Mouse (Mus musculus): Measurements from ENCODE around the gene Creb1.
A peak's percentile ranks its signal among the peaks of the same experiment; 100 is the strongest.
"Not testable (repeated sequence)": the region's sequence is repeated elsewhere in the genome, so short reads cannot be mapped to it uniquely, and the experiment has no call there.

Gene Creb1

GRCm38 (mm10) chr1:64618226-64618625, 85.8 kb downstream of the Creb1 start:
- no peak for DNase-seq (ENCODE audit: low spot score)

DNA sequence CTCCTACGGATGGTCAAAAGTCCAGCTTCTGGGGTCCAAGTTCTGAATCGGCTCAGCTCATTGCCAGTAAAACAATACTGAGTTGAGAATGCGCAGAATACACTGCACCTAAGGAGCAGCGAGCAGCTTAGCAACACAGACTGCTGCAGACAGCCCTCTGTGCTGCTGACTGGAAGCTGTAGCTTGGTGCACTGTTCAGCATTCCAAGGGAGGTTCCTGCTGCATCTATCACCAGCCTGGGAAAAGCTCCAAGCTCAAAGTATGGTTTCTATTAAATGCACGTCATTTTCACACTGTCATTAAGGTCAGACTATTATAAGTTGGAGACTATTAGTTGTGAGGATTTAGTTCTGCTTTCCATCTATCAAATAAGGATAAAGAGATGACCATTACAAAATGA, 88.7 kb downstream of the Creb1 start:
- DNase-seq (ENCODE audit: low spot score), result no peak

DNA sequence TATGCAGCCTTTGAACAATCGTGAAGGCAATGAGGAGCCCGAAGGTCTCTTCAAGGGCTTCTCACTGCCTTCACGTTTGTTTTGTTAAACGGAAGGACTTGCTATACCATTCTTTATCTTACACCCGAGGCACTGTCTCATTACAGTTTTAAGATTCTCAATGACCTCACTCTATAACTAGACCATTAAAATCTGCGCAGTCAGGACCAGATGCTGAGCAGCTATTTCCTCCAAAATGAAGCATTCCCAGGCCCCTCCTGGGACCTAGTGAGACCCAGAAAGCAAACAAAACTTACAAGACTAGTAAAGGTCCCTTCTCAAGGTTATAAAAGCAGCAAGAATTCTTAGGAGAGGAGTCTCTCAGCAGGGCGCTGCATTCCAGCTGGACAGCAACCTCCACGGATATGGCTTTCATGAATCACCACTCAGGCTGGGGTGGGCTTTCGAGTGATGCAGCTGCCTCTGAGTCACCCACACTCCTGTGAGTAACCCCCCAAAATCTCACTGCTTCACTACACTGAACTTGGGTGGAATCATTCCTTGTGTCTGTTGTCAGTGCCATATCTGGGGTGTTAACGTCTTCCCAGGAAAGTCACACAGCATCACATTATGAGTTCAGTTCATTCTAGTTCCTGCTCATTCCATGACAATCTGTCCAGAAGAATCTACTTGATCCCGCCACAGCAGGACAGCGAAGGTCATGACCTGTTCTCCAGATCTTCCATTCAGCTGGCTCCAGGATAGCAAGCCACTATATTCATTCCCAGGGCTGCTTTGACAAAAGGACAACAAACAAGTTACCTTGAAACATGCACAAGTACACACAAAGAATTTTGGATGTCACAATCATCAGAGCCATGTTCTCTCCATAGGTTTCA, 91.4 kb downstream of the Creb1 start:
- DNase-seq (ENCODE audit: low spot score), result no peak

DNA sequence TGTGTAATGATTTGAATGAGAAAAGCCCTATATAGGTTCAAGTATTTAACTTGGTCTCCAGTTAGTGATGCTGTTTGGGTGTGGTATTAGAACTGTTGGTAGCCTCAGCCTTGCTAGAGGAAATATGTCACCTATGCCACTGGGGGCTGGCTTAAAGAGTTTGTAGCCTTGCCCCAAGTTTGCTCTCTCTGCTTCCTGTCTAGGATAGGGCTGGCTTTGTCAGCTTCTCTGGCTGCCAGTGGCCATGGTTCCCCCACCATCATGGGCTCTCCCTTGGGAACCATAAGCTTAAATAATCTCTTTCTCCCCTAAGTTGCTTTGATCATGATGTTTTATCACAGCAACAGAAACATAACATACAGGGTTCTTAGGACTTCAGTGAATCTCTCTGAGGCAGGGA, 92.8 kb downstream of the Creb1 start:
- no peak for DNase-seq (ENCODE audit: low spot score)

DNA sequence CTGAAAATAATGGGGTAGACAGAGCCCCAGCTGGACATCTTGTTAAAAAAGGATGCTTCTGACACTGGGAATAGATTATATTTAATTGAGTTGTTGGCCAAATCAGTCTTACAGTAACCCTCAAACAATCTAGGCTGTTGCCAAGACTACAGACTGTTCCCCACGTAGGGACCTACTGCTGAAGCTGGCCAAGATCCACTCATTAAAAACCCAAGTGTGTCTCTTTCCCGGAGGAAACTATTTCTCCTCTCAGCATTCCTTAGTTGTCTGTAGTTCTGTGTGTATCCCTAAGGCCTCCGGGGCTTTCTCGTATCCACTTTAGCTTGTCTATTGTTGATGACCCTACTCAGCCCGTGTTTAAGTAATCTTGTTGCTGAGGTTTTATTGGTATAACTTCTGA, 99.1 kb downstream of the Creb1 start:
- DNase-seq (ENCODE audit: low spot score), result no peak

- DNase-seq (ENCODE audit: low spot score), result no peak
These were observed 100.8 kb downstream of the Creb1 start for GRCm38 (mm10) chr1:64633237-64633636.

DNA sequence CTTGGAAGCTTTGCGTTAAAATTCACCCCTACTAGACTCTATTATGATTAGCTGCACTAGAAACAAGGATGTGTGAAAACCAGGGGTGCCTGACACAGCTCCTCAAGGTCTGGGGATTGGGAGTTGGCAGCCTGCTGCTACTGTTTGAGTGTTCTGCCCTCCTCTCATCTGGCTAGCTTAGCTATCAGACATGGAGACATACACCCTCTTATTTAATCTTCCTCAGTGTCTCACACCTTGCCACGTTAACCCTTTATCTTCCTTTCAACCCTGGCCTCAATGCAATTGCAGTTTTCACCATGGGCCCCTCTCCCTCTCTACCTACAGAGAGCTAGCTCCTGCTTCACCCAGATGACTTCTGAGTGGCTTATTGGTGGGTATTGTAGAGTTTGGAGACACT, 103.2 kb downstream of the Creb1 start:
- no peak for DNase-seq (ENCODE audit: low spot score)

- no peak for DNase-seq (ENCODE audit: low spot score)
These were observed 106.8 kb downstream of the Creb1 start for GRCm38 (mm10) chr1:64639279-64639678.

DNA sequence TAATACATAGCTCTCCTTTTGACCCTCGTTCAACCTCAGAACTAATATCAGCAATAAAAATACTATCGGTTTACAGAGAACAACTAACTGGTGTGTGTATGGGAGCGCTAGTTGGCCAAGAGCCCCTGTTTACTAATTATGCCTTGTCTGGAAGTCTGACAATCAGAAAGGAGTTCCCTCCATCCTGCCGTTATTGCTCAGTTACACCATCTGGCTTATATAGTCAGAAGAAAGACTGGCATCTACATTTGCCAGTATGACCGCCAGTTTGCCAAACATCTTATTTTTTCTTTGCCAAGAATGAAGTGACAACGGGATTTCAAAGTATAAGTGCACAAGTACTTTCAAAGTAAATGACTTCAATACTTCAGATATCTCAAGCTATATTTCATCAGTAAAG, 108.6 kb downstream of the Creb1 start:
- DNase-seq (ENCODE audit: low spot score), result no peak

DNA sequence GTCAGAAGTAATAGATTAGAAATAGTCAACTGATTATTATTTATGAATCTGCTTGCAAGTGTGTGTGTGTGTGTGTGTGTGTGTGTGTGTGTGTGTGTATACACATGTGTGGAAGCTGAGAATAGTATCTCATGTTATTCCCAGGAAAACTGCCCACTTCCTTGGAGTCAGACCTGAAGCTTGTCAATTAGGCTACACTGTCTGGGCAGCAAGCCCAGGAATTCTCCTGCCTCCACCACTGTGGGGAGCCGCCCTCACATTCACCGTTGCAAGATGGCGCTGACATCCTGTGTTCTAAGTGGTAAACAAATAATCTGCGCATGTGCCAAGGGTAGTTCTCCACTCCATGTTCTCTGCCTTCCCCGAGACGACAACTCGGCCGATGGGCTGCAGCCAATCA, 110.1 kb downstream of the Creb1 start:
- DNase-seq (ENCODE audit: low spot score), result not testable (repeated sequence)

- DNase-seq (ENCODE audit: low spot score), result no peak
These were observed 112.1 kb downstream of the Creb1 start for GRCm38 (mm10) chr1:64644513-64644912.

- peak; percentile 13 for DNase-seq (ENCODE audit: low spot score)
These were observed 117.1 kb downstream of the Creb1 start for GRCm38 (mm10) chr1:64649362-64650124.

DNA sequence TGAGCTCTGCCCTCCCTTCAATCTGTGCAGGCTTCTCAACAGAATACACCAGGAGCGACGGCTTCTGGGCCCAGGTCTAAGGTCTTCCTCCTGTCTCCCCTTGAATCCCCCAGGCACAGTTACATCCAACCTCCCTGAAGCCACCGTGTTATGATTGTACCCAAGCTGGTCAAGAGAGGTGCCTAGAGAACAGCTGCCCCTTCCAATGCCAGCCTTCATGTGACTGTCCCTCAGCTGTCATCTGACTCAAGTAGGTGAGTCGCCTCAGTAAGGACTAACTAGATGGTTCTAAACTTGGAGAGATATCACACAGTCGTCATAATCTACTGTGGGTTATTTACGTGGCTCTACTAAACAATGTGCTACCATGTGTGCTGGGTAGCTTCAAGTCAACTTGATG, 121.3 kb downstream of the Creb1 start:
- no peak for DNase-seq (ENCODE audit: low spot score)

Data from ovary, postnatal 36 days (tissue).